Mouse (Mus musculus): Measurements from ENCODE around the gene Kcnh8. TPM values are rescaled to one million over a fixed set of nuclear protein-coding genes. Genes with fewer than 3 reads are reported as not detected.
A peak's percentile ranks its signal among the peaks of the same experiment; 100 is the strongest.

The Kcnh8 gene
- not detected for total RNA-seq (2021)

- no peak for DNase-seq
Observed at GRCm38 (mm10) chr17:52602093-52602780, at the start of gene Kcnh8. TSS of gene Kcnh8 (plus strand) at chr17:52602709.

- DNase-seq: peak; percentile 52
Observed at GRCm38 (mm10) chr17:52559961-52560720, 42.4 kb upstream of the Kcnh8 start.

GRCm38 (mm10) chr17:52565467-52566155 is 36.9 kb upstream of the Kcnh8 start:
- DNase-seq: no peak

GRCm38 (mm10) chr17:52569584-52570270 is 32.8 kb upstream of the Kcnh8 start:
- no peak for DNase-seq

GRCm38 (mm10) chr17:52572229-52572628 is 30.3 kb upstream of the Kcnh8 start:
- no peak for DNase-seq

- DNase-seq: no peak
Observed at GRCm38 (mm10) chr17:52591503-52592194, 10.9 kb upstream of the Kcnh8 start.

GRCm38 (mm10) chr17:52599141-52599540 is 3.4 kb upstream of the Kcnh8 start:
- DNase-seq: no peak

GRCm38 (mm10) chr17:52600882-52601371 is 1.6 kb upstream of the Kcnh8 start:
- peak; percentile 42 for DNase-seq

GRCm38 (mm10) chr17:52602781-52603170 is 267 bp downstream of the Kcnh8 start:
- DNase-seq: no peak

- DNase-seq: no peak
Observed at GRCm38 (mm10) chr17:52603411-52603810, 902 bp downstream of the Kcnh8 start.

- DNase-seq: no peak
Observed at GRCm38 (mm10) chr17:52611382-52611781, 8.9 kb downstream of the Kcnh8 start.

- DNase-seq: no peak
Observed at GRCm38 (mm10) chr17:52649186-52649585, 46.7 kb downstream of the Kcnh8 start.

GRCm38 (mm10) chr17:52691988-52692387 is 89.5 kb downstream of the Kcnh8 start:
- no peak for DNase-seq

GRCm38 (mm10) chr17:52701944-52702343 is 99.4 kb downstream of the Kcnh8 start:
- DNase-seq: no peak

GRCm38 (mm10) chr17:52712319-52712718 is 109.8 kb downstream of the Kcnh8 start:
- no peak for DNase-seq

GRCm38 (mm10) chr17:52722214-52722613 is 119.7 kb downstream of the Kcnh8 start:
- DNase-seq: no peak

- no peak for DNase-seq
Observed at GRCm38 (mm10) chr17:52728806-52729205, 126.3 kb downstream of the Kcnh8 start.

GRCm38 (mm10) chr17:52738436-52738835 is 135.9 kb downstream of the Kcnh8 start:
- DNase-seq: no peak

GRCm38 (mm10) chr17:52788151-52788550 is 185.6 kb downstream of the Kcnh8 start:
- no peak for DNase-seq

- DNase-seq: no peak
Observed at GRCm38 (mm10) chr17:52804463-52804862, 202.0 kb downstream of the Kcnh8 start.

GRCm38 (mm10) chr17:52810773-52811172 is 208.3 kb downstream of the Kcnh8 start:
- DNase-seq: peak; percentile 19

GRCm38 (mm10) chr17:52819007-52819406 is 216.5 kb downstream of the Kcnh8 start:
- no peak for DNase-seq

All from heart, postnatal 4 days (tissue).